In the genomic region with DNA sequence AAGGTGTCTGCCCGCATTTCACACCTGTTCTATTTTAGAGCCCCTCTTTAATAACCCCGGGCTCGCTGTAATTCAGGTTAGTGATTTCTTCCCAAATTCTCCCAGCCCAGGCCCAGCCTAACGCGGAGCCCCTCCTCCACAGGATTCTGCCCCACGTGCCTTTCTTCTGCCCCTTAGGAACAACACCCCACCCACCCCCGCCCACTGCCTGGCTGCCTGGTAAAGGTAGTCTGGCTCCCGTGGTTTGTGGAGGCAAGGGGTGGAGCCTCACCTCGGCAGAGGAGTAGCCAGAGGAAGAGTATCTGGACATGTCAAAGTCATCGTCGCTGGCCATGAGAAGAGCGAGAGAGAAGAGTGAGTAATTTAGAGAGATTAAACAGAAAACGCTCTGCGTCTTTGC, we compare ENCODE assay signal across 32 mouse cellular contexts. TPM values are rescaled to one million over a fixed set of nuclear protein-coding genes. Genes with fewer than 3 reads are reported as not detected.
DNase-seq lines count a peak whose midpoint lies in the region; ATAC-seq and TF ChIP-seq lines count a peak whose summit lies in the region.
"Had no signal": no experiment of that assay in that cellular context is flagged by ENCODE, and none has a peak within 500 bp of the region (broad histone marks: within the 10 kb centered on the region; RNA-seq: fewer than 3 reads in every experiment).

No protein-coding gene starts in this region.

- H3K4me3 ChIP-seq in testis, adult 2 months (ENCODE audit: control insufficient read depth, low read depth, low read length), result peak overlapping the region; percentile 43; the same call in 1 of the 2 replicates
- H3K4me3 ChIP-seq: embryonic facial prominence, embryonic 12.5 days; embryonic facial prominence, embryonic 15.5 days; heart, adult 2 months; heart, embryonic 10.5 days; heart, embryonic 13.5 days; hindbrain, embryonic 12.5 days; hindbrain, embryonic 15.5 days had no signal

- H3K27ac ChIP-seq in testis, adult 2 months (ENCODE audit: control insufficient read depth, insufficient read depth, low read depth, low read length), result no peak overlapping the region
- H3K27ac ChIP-seq: embryonic facial prominence, embryonic 12.5 days; embryonic facial prominence, embryonic 15.5 days; heart, adult 2 months; heart, embryonic 10.5 days; heart, embryonic 13.5 days; hindbrain, embryonic 12.5 days; hindbrain, embryonic 15.5 days had no signal

- no peaks in the 10 kb centered on the region for H3K27me3 ChIP-seq in testis, adult 2 months (ENCODE audit: control insufficient read depth, insufficient read depth, low read length)
- H3K27me3 ChIP-seq: hindbrain, embryonic 12.5 days; hindbrain, embryonic 15.5 days had no signal

- H3K36me3 ChIP-seq in testis, adult 2 months (ENCODE audit: control insufficient read depth, insufficient read depth, low read length), result no peaks in the 10 kb centered on the region
- H3K36me3 ChIP-seq: embryonic facial prominence, embryonic 12.5 days; embryonic facial prominence, embryonic 15.5 days; heart, embryonic 10.5 days; heart, embryonic 13.5 days had no signal

- no peak for TF ChIP-seq POLR2A in testis, adult 2 months (IDR thresholded peaks at IDR 0.05; ENCODE audit: control insufficient read depth, low read depth, low read length)

- H3K4me1 ChIP-seq in testis, adult 2 months (ENCODE audit: control insufficient read depth, insufficient read depth, low read length), result no peaks in the 10 kb centered on the region
- H3K4me1 ChIP-seq: embryonic facial prominence, embryonic 12.5 days; embryonic facial prominence, embryonic 15.5 days; heart, embryonic 13.5 days; hindbrain, embryonic 12.5 days; hindbrain, embryonic 15.5 days had no signal

- ATAC-seq in frontal cortex, adult (ENCODE audit: low TSS enrichment), result peak; percentile 15; the same call in 1 of the 2 replicates
- ATAC-seq: forebrain, embryonic 14.5 days; forebrain, postnatal 0 days had no signal

- TF ChIP-seq CTCF in testis, adult 2 months (IDR thresholded peaks at IDR 0.05; ENCODE audit: control insufficient read depth, insufficient read depth, insufficient replicate concordance, low read depth, low read length), result no peak

- no peak for DNase-seq in frontal cortex, postnatal 25 days (ENCODE audit: low spot score in 2 of 2)
- no peak for DNase-seq in testis, postnatal 14 days (ENCODE audit: low spot score)
- DNase-seq in ZHBTc4 (ENCODE audit: low read depth, low spot score), result peak; percentile 71
- DNase-seq in heart, postnatal 4 days, result no peak
- DNase-seq: adrenal gland, adult 8-10 months; adrenal gland, postnatal 25 days; B cell, adult 2 months; cerebellum, adult 11-12 months; cerebellum, adult 8-10 months; cerebellum, postnatal 10 days; cerebellum, postnatal 36 days; embryo, embryonic 11 days; forebrain, postnatal 0 days; gastrocnemius, postnatal 10 days; gastrocnemius, postnatal 36 days; heart, adult 2 months; heart, postnatal 14 days; kidney, adult 18-20 months had no signal

RNA-seq across cellular contexts. Expression of gene 1110017D15Rik, which starts 3.5 kb away (rescaled TPM):
- 1,051 and 1,062 TPM in 2 replicates for polyA plus RNA-seq in testis, adult 2 months (2012; rRNA removed)
- not detected for total RNA-seq in heart, postnatal 4 days (2021)
- total RNA-seq: CH12.LX; ES-E14; gastrocnemius, adult 18-20 months; granulocyte monocyte progenitor cell, adult 5-6 weeks; heart, adult 2 months; hematopoietic stem cell, adult 5-6 weeks had no signal

RNA-seq across cellular contexts. Expression of gene AI464131, which starts 17.8 kb away (rescaled TPM):
- 9.8 and 11.1 TPM in 2 replicates for polyA plus RNA-seq in testis, adult 2 months (2012; rRNA removed)
- total RNA-seq in heart, postnatal 4 days (2021), result 10 to 100 TPM in 1 of 2 experiments, 1 to 10 TPM in 1; 9.2 to 10.7 TPM
- total RNA-seq: granulocyte monocyte progenitor cell, adult 5-6 weeks had no signal

RNA-seq across cellular contexts. Expression of gene Fam219a, which starts 48.7 kb away (rescaled TPM):
- polyA plus RNA-seq in testis, adult 2 months (2012; rRNA removed), result 36.8 and 37.7 TPM in 2 replicates
- 10 to 100 TPM; 15.3 to 15.5 TPM for total RNA-seq in heart, postnatal 4 days (2021)

RNA-seq across cellular contexts. Expression of gene Dnaic1, which starts 48.9 kb away (rescaled TPM):
- 86.5 and 89.7 TPM in 2 replicates for polyA plus RNA-seq in testis, adult 2 months (2012; rRNA removed)
- 1 to 10 TPM; 1.3 to 1.7 TPM for total RNA-seq in heart, postnatal 4 days (2021)
- total RNA-seq: gastrocnemius, postnatal 36 days; granulocyte monocyte progenitor cell, adult 5-6 weeks; hematopoietic stem cell, adult 5-6 weeks had no signal

RNA-seq across cellular contexts. Expression of gene Nudt2, which starts 55.7 kb away (rescaled TPM):
- polyA plus RNA-seq in testis, adult 2 months (2012; rRNA removed), result 12.6 and 14.3 TPM in 2 replicates
- 10 to 100 TPM; 26.9 to 27.0 TPM for total RNA-seq in heart, postnatal 4 days (2021)
